Mouse (Mus musculus): ENCODE data around the gene Prr5.

GRCm38 (mm10) chr15:84659856-84660255 is 9.6 kb upstream of the Prr5 start:
- TF ChIP-seq CTCF (IDR thresholded peaks at IDR 0.05; ENCODE audit: low read depth, low read length), result no peak
- TF ChIP-seq POLR2A (IDR thresholded peaks at IDR 0.05; ENCODE audit: extremely low read depth, insufficient read depth, low read length), result no peak

Data from liver, adult 2 months (tissue).